In genomic region chr14:19733490-19734282, GRCm38 (mm10) we compare ENCODE assay signal across 9 mouse cellular contexts. TPM values are rescaled to one million over a fixed set of nuclear protein-coding genes. Genes with fewer than 3 reads are reported as not detected.
DNase-seq lines count a peak whose midpoint lies in the region; ATAC-seq lines count a peak whose summit lies in the region.
"Had no signal": no experiment of that assay in that cellular context is flagged by ENCODE, and none has a peak within 500 bp of the region (broad histone marks: within the 10 kb centered on the region; RNA-seq: fewer than 3 reads in every experiment).

No protein-coding gene starts in this region.

- intact Hi-C loops in heart, postnatal 10 days (cut with DNase I) = no loop called here

- H3K27me3 ChIP-seq in liver, embryonic 16.5 days (ENCODE audit: control insufficient read depth, insufficient read depth, low read depth, low read length) = no peaks in the 10 kb centered on the region
- H3K27me3 ChIP-seq in hindbrain, embryonic 11.5 days (ENCODE audit: control insufficient read depth, insufficient read depth, low read length) = no peaks in the 10 kb centered on the region
- H3K27me3 ChIP-seq: Patski had no signal

- H3K36me3 ChIP-seq in liver, embryonic 16.5 days (ENCODE audit: control insufficient read depth, insufficient read depth) = no peaks in the 10 kb centered on the region
- H3K36me3 ChIP-seq in hindbrain, embryonic 11.5 days (ENCODE audit: control insufficient read depth, insufficient read depth, low read length) = no peaks in the 10 kb centered on the region

- H3K9me3 ChIP-seq in liver, embryonic 16.5 days (replicated peaks; ENCODE audit: control insufficient read depth, low read length) = no peaks in the 10 kb centered on the region
- H3K9me3 ChIP-seq in hindbrain, embryonic 11.5 days (ENCODE audit: control insufficient read depth, low read length) = no peaks in the 10 kb centered on the region

- WGBS in liver, embryonic 16.5 days (ENCODE audit: insufficient replicate concordance) = 26% methylated on average over 4 of the region's 4 CpGs
- WGBS in hindbrain, embryonic 11.5 days = 73% methylated on average over 4 of the region's 4 CpGs

- no peak overlapping the region for H3K4me2 ChIP-seq in liver, embryonic 16.5 days (ENCODE audit: low read depth, low read length)
- H3K4me2 ChIP-seq in hindbrain, embryonic 11.5 days (replicated peaks; ENCODE audit: low read depth, low read length) = no peak overlapping the region

- peak; percentile 39 for ATAC-seq in liver, embryonic 16.5 days (ENCODE audit: low read depth)
- no peak for ATAC-seq in frontal cortex, adult (ENCODE audit: low TSS enrichment)
- no peak for ATAC-seq in hindbrain, embryonic 11.5 days (ENCODE audit: low FRiP score)
- ATAC-seq: Patski had no signal

- no peak overlapping the region for H3K9ac ChIP-seq in liver, embryonic 16.5 days (ENCODE audit: low read depth, low read length)
- H3K9ac ChIP-seq in hindbrain, embryonic 11.5 days (ENCODE audit: low read depth, low read length) = no peak overlapping the region

- no peak overlapping the region for H3K4me3 ChIP-seq in liver, embryonic 16.5 days (ENCODE audit: low read depth, low read length)
- no peak overlapping the region for H3K4me3 ChIP-seq in hindbrain, embryonic 11.5 days (ENCODE audit: low read depth, low read length)

- peaks cover 4% of the 10 kb centered on the region; the same call in 1 of the 2 replicates for H3K4me1 ChIP-seq in liver, embryonic 16.5 days (ENCODE audit: control insufficient read depth, low read depth, low read length)
- no peaks in the 10 kb centered on the region for H3K4me1 ChIP-seq in hindbrain, embryonic 11.5 days (replicated peaks; ENCODE audit: control insufficient read depth, insufficient read depth, low read length)

- DNase-seq in MN1 (ENCODE audit: low spot score) = peak; percentile 17
- peak; percentile 13 for DNase-seq in adrenal gland, postnatal 25 days
- DNase-seq in heart, postnatal 10 days = peak; percentile 68 to 81
- no peak for DNase-seq in hindbrain, embryonic 11.5 days (ENCODE audit: low spot score)
- no peak for DNase-seq in frontal cortex, postnatal 10 days (ENCODE audit: low spot score in 2 of 2)
- DNase-seq in cerebellum, adult 11 months = no peak

- peak overlapping the region; percentile 25; the same call in 1 of the 2 replicates for H3K27ac ChIP-seq in liver, embryonic 16.5 days (ENCODE audit: low read length)
- no peak overlapping the region for H3K27ac ChIP-seq in hindbrain, embryonic 11.5 days (ENCODE audit: low read depth, low read length)

RNA-seq across cellular contexts. Expression of gene Nid2, which starts 17.4 kb away (rescaled TPM):
- 23.5 and 27.4 TPM in 2 replicates for total RNA-seq in adrenal gland, postnatal 25 days (2021)
- total RNA-seq in heart, postnatal 10 days (2021) = 100 to 1,000 TPM; 109 to 116 TPM
- 14.3 and 16.1 TPM in 2 replicates for polyA plus RNA-seq in liver, embryonic 16.5 days (2015; fragmentation: Nextera tagmentation; extraction: Ambion mirVana)
- polyA plus RNA-seq in hindbrain, embryonic 11.5 days (2014; fragmentation: Nextera tagmentation; extraction: Ambion mirVana) = 32.9 and 34.6 TPM in 2 replicates

Comparison
In these comparisons a context has a peak if more than half of its experiments do, and no peak if none do; other contexts are left out.
1. DNase-seq: peak in MN1 (single experiment), adrenal gland, postnatal 25 days (single experiment) and heart, postnatal 10 days (2 of 2); none in hindbrain, embryonic 11.5 days (single experiment), frontal cortex, postnatal 10 days (0 of 2) and cerebellum, adult 11 months (single experiment).